Mouse (Mus musculus) hindlimb bud, embryonic 11.5 days (tissue): ENCODE measurements around the gene Myh6.
"Not testable (repeated sequence)": the region's sequence is repeated elsewhere in the genome, so short reads cannot be mapped to it uniquely, and the experiment has no call there.

ENCODE experiments used
- DNase-seq: peaks from one replicate; pipeline ENCODE4 v3.0.0-alpha.2; 2012; ENCODE audit warnings: low read depth, low spot score; ENCODE audit errors: extremely low spot score

Myh6 gene

DNA sequence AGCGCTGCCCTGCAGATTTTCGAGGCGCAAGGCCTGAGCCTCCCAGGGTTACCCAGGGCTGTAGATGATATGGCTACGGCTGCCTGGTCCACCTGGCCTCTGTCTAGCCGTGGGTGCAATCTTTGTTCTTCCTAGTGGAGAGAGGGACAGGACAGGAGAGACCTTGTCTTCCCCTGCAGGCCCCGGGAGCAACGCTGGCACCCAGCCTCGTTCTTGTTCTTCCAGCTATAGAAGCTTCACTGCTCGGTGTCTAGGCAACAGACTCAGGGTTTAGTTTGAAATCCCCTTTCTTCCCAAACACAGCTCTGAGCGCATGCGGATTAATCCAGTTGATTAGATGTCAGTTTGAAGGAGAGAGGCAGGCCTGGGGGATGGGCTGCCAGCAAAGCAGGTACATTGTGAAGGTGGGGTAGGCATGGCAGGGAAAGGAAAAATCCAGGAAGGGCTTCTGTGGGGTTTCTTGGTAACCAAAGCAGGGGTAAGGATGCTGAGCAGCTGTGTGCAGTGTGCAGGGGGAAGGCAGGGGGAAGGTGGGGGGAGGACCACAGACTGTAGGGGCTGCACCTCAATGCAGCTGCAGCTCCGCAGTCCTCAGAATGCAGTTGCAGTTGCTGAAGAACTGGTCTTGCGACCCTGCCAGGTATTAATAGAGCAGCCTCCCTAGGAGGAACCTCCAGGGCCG lies 28.9 kb upstream of the Myh6 start:
- DNase-seq, result no peak

DNA sequence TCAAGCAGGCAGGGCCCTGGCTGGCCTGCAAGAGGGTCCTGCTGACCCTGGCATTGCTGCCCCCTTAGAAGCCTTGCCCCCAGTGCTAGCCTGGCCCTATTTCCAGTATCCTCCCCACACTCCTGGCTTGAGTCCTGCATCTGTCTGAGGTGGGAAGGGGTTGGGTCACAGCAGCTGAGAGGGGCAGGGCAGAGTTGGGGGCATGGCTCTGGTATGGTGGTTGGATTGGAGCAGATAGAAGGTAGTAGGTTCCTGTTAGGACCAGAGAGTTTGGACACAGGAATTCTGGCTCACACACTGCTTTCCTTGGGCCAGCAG lies 28.1 kb upstream of the Myh6 start:
- DNase-seq, result no peak

DNA sequence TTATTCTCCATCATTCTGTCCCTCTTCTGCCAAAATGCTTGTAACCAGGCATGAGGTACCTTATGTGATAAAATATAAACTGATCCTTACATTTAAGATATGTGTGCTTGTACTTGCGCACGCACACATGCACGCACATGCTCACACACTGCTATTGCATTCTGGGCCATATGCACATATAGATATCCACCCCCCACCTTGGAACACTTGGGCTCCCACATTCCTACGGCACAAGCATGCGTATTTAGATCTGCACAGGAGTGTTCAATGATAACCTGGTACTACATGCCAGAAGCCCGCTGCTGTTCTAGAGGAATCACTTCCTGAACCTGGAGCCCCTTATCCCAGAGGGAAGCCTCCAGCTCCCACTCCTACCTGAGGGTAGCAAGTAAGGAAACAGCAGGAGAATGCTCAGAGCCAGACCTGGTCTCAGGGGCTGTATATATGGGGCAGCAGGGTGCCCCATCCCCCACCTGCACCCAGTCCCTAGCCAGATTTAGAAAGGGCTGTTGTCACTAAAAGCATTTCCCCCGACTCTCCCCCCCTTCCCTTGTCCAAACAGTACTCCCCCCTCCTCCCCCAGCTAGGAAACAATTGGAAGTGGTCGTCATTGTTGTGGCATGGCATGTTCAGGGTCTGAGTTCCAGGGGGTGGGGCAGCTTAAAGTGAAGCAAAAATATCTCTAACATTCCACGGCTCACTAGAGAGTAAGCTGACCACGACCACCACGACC lies 27.6 kb upstream of the Myh6 start, which contains the start of gene Myh7:
Gene Myh7, minus strand, starts transcription at position 491 of the 733 bp plus-strand sequence.
- no peak for DNase-seq

DNA sequence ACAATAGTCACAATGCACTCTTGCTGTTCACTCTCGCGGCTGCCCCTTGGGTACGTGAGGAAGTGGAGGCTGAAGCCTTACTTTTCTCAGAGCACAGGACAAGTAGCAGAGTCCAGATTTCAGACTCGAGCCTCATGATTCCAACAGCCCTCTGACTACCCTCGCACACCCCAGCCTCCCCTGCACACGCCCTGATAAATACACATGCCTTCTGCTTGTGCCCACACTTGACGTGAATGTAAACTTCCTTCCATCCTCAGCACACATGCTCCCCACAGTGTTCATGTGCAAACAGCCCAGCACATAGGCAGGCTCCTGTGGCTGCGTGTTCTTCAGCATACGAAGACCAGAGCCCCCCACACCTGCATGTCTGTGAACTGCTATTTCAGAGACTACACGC lies 26.9 kb upstream of the Myh6 start:
- DNase-seq, result no peak

DNA sequence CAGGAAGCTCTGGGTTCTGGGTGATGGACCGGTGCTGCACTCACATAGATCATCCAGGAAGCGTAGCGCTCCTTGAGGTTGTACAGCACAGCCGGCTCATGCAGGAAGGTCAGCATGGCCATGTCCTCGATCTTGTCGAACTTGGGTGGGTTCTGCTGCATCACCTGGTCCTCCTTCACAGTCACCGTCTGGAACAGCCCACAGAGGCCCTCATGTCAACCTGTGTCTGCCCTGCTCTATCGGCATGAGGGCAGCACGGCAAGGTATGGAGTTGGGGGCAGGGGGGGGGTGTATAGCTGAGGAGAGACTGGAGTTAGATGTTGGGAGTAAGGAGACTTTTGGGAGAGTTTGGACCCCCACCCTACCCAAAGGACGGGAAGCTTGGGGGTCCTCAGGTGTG lies 25.5 kb upstream of the Myh6 start:
- no peak for DNase-seq

DNA sequence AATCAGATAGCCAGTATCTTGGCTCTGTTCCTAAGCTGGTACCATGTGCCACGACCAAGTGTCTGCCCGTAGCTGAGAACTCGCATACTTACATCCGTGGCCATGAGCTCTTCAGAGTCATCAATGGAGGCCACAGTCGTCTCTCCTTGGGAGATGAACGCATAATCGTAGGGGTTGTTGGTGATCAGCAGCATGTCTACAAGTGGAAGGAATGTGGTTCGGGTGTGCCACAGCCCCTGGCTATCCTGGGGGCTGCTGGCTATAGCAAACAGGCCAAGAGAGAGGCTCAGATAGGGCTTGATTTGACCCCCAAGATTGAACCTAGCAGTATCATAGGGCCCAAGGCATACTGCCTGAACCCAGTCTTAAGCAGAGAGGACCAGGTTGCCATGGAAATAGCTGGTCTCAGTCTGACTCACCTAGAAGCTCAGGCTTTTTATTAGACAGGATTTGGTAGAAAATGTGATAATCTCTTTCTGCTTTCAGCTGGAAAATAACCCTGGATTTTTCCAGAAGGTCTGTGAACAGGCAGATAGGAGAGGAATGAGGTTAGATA lies 23.2 kb upstream of the Myh6 start:
- DNase-seq, result no peak

DNA sequence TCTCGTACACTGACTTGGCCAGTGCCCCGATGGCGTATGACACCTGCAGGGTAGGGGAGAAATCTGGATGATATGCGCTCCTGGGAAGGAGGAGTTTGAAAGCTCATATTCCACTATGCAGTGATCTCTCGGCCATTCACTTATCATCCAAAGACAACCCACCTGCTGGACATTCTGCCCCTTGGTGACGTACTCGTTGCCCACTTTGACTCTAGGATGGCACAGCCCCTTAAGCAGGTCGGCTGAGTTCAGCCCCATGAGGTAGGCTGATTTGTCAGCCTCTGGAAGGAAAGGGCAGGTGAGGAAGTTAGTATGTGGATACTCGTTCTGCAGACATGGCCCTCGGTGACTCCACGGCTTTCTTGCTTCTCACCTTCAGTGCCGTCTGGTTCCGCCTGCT lies 22.2 kb upstream of the Myh6 start:
- DNase-seq, result no peak

DNA sequence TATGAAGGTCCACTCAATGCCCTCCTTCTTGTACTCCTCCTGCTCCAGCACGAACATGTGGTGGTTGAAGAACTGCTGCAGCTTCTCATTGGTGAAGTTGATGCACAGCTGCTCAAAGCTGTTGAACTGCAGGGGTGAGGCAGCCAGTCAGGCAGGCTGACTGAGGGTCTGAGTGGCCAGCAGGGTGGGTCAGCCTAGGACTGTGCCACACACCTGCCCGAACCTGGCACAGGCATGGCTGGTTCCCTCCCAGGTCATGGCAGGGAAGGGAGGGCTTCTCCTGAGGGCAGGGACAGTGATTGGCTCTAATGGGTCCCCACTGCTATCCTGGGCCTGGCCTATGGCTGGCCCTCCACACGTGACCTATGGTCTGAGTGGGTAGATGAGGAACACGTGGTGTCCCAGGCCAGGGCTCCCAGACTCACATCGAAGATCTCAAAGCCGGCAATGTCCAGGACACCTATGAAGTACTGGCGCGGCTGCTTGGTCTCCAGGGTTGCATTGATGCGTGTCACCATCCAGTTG lies 21.7 kb upstream of the Myh6 start:
- DNase-seq, result not testable (repeated sequence)

DNA sequence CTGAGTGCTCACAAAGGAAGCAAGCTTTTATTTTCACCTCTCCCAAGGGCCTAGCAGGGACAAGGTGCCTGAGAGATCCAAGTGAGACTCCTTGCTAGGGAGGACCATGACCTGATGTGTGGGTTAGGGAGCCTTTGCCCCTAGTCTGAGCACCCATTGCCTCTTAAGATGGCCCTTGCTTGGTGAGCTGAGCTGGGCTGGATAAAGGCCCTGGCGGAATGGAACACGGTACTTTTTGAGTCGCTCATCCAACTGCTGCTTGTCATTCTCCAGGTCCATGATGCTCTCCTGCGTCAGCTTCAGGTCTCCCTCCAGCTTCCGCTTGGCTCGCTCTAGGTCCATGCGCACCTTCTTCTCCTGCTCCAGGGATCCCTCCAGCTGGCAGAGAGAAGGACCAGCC lies 15.2 kb upstream of the Myh6 start:
- no peak for DNase-seq

DNA sequence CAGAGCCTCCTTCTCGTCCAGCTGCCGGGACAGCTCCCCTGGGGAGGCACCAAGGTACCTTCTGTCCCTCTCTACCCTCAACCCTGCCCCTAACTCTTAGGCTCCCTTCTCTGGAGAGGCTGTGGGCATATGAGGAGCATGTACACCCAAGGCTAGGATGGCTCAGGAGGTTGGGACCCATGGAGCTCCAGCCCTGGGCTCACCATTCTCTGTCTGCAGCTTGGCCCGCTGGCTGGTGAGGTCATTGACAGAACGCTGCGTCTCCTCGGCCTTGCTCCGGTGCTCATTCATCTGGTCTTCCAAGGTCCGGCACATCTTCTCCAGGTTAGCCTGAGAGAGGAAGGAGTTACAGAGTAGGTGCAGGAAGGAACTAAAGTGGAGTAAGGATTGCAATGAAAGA lies 11.9 kb upstream of the Myh6 start:
- no peak for DNase-seq

DNA sequence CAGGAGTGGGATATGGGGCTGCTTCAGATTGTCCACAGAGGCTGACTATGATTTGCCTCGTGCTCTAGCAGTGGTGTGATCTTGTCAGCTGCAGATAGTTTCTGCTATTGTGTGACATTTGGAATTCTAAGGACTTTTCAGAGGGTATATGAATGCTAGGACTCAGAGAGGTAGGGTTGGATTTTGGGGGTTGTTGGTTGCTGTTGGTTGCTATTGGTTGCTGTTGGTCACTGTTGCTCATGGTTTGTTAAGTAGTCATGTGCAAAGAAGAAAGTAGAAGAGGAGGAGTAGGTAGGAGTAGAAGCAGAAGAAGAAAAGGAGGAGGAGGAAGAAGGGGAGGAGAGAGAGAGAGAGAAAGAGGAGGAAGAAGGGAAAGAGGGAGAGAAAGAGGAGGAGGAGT lies 9.9 kb upstream of the Myh6 start, which contains the start of gene Gm17428:
Gene Gm17428, plus strand, starts transcription at position 301 of the 400 bp plus-strand sequence.
- no peak for DNase-seq

DNA sequence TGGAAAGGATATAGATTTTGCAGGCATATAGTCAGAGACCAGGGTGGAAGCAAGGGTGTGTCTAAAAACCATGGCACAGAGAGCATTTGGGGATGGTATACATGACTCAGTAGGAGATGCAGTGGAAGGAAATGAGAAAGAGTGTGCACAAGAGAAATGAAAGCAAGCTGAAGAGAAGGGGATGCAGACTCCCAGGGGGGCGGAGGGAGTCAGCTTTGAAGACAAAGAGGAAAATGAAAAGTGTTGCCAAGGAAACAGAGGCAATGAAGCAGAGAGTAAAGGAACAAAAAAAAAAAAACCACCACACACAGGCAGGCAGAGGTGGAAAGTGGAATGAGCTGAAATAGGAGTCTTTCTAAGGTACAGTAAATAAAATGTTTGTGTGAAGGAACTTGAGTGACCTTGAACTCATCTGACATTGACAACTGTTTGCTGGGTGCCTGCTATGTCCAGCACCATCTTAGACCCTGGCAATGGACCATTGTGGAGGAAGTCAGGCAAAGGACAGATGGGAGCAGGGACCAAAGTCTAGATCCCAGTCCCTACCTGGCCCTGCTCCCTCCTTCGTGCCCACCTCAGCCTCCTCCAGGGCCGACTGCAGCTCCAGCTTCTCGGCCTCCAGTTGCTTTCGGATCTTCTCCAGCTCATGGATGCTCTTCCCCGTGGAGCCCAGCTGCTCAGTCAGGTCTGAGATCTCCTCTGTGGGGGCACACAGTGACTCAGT lies 7.5 kb upstream of the Myh6 start:
- DNase-seq, result no peak

DNA sequence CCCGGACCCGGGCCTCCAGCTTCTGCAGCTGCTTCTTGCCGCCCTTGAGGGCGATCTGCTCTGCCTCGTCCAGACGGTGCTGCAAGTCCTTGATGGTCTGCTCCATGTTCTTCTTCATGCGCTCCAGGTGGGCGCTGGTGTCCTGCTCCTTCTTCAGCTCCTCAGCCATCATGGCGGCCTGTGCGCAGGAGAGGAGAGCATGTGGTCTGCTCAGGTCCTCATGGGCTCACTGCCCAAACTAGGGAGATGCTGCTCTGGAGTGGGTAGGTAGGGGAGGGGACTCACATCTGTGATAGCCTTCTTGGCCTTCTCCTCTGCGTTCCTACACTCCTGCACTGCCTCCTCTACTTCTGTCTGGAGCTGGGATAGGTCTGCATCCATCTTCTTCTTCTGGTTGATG lies 6.1 kb upstream of the Myh6 start:
- not testable (repeated sequence) for DNase-seq

DNA sequence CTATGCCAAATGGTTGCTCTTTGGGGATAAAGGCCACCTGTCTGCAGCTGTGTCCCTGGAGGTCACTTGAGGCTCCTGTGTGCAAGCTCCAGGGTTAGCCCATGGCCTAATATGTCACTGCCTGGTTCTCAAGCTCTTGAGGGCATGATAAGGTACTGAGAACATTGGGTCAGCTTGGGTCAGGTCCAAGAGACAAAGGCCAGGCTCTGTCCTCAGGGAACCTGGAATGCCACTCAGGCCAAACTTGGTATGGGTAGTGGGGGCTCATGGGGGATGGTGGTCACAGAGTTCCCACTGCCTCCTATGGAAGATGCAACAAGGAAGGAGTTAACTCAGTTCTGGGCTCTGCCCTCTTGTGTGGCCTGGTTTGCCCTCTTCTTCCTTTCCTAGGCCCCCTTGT lies 1.6 kb upstream of the Myh6 start:
- no peak for DNase-seq

DNA sequence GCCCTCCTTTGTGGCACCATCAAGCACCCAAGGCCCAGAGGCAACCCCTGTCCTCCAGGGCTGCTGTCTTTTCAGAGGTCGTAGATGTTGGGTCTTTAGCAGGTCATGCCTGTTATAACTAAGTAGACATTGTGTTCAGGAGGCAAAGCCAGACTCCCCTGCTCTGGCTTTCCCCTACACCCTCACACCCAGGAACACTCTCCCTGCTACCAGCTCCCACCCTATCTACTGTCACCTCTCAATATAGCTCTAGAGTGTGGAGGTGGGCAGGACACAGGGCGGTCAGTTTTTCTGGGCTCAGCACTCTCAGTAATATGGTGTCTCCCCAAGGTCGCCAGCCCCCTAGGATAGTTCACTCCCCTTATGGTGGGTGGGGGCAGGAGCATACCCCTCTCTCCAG lies 1.1 kb upstream of the Myh6 start:
- DNase-seq, result no peak

DNA sequence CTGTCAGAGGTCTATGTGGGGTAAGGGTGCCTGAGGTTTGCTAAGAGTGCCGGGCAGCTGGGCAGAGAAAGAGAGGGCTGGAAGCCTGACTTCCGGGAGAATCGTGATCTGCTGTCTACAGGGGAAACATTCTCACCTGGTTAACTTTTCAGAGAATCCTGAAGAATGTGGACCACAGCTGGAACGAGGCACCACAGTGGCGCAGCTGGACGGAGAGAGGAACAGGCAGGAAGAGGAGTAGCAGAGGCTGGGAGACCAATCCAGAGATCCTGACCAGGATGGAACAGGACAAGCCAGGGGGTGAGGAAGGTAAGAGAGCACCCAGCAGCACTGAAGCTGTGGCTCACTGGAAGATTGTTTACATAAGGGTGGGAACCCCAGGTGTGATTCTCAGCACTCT lies 1.1 kb downstream of the Myh6 start:
- no peak for DNase-seq

DNA sequence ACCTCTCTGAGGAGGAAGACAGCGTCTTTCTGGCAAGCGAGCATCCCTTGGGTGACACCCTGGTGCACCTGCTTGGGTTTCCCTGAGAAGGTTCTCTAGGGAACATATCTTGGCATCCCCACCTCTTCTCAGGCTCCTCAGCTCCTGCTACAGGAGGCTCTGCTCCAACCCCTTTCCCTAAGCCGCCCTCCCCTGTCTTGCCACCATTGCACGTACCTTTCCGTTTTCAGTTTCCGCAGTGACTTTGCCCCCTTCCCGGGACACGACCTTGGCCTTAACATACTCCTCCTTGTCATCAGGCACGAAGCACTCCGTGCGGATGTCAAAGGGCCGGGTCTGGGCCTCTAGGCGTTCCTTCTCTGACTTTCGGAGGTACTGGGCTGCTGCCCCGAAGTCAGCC lies 1.7 kb downstream of the Myh6 start:
- DNase-seq, result no peak

DNA sequence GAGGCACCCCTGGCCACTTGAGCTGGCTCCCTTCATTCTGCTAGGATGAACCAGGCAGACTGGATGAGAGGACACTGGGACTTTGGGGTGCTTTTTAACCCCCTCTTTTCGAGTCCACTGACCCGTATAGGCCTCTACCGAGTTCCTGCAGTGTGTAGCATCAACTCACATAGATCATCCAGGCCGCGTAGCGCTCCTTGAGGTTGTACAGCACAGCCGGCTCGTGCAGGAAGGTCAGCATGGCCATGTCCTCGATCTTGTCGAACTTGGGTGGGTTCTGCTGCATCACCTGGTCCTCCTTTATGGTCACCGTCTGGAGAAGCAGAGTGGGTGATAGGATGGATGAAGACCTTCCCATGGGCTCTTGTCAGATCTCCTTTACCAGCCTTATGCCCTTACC lies 3.0 kb downstream of the Myh6 start:
- DNase-seq, result no peak

DNA sequence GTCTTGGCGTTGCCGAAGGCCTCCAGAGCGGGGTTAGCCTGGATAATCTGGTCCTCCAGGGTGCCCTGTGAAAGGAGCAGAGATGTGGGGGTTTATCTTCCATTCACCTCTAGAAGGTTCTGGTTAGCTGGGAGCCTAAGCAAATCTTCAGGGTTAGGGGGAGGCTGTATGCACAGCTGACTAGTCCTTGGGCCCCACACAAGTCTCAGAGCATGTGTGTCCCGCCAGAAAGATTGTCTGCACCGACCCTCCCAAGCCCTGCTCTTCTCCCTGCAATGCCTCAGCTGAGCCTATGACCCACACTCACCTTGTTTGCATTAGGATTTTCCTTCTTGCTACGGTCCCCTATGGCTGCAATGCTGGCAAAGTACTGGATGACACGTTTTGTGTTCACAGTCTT lies 4.0 kb downstream of the Myh6 start:
- no peak for DNase-seq

DNA sequence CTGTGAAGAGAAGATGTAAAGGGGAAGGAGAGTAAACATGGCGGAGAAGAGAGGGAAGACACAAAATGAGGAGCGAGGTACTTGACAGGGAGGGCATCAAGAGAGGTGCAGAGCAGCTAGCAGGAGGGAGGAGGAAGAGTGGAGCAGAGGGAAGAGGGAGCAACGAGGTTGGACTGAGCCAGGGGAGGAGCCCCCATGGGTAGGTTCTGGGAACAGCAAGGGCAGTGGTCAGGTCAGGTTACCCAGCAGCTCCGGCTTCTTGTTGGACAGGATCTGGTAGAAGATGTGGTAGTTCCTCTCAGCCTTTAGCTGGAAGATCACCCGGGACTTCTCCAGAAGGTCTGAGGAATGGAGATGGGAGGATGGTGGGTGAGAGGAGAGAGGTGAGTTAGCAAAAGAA lies 5.2 kb downstream of the Myh6 start:
- no peak for DNase-seq

DNA sequence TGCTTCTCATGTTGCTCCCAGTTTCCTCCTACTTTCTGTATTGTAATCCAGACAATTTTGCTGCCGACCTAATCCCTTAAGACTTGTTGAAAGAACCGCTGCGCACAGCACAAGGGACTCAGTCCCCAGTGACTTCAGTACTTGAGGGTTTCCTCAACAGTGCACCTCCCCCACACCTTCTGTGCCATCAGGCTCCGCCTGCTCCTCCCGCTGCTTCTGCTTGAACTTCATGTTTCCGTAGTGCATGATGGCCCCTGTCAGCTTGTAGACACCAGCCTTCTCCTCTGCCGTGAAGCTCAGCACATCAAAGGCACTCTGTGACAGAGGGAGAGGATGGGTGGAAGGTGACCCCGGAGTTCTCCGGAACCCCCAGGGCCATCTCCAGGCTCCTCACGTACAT lies 6.0 kb downstream of the Myh6 start:
- DNase-seq, result no peak
